Mouse (Mus musculus) liver, embryonic 18 days (tissue): ENCODE data around the gene Sf3b2. TPM values are rescaled to one million over a fixed set of nuclear protein-coding genes. Genes with fewer than 3 reads are reported as not detected.

ENCODE experiments used
- polyA plus RNA-seq: library from polyadenylated mRNA; depleted of rRNA; stranded (reverse); fragments of >200 nt; gene quantifications from 2 replicates; pipeline ENCODE4 v1.2.3, GENCODE M21; 2012; rRNA removed

Gene Sf3b2
- polyA plus RNA-seq = 39.5 and 46.2 TPM in 2 replicates

DNA sequence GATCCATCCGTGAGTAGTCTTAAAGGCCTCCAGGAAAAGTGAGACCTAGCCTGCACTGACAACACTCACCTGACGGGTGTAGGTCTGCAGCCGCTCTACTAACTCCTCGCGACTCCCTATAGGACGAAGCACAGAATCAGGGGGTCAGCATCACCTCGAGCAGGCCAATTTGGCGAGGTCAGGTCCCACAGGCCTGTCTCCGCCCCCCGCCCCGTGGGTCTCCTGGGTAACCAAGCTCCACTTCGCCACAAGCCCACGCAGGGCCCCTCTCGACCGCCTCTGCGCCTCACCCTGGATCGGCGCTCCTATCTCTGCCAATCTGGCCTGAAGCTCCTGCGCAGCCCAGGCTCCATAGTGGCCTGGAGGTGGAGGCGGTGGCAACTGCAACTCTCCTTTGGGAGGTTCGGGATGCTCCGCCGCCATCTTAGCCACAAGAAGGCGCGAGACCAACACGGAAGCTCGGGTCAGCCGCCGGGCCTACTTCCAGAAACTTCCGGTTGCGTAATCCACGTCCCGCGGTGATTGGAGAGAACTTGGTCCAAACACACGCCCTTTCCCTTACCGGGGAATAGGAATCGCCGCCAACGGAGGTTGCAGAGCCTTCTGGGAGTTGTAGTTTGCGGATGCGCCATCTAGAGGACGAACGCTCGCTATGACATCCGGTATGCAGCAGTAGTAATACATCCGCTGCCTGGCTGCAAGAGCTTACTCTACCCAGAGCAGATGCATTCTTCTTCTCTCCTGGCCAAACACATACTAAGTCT, at the start of gene Sf3b2:
Gene Sf3b2 (minus strand): TSS at position 484 of the 764 bp plus-strand sequence.

DNA sequence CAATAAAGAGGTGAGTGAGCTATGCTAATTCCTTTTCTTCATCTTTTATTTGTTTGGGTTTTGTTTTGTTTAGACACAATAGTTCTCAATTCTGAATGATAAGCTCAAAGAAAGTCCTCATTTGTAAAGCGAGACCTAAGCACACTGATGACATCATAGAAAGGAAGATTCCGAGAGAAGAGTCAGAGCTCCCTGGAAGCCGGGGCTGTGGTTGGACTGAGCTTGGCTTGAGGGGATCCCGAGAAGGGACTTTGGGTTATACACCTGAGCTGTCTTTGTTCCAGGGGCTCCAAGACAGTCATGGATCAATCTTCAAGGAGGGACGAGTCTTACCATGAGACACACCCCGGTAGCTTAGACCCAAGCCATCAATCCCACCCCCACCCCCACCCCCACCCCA, 40.2 kb upstream of the Sf3b2 start, which contains the start of gene Catsper1:
Gene Catsper1 (plus strand): TSS at position 301 of the 400 bp plus-strand sequence.

DNA sequence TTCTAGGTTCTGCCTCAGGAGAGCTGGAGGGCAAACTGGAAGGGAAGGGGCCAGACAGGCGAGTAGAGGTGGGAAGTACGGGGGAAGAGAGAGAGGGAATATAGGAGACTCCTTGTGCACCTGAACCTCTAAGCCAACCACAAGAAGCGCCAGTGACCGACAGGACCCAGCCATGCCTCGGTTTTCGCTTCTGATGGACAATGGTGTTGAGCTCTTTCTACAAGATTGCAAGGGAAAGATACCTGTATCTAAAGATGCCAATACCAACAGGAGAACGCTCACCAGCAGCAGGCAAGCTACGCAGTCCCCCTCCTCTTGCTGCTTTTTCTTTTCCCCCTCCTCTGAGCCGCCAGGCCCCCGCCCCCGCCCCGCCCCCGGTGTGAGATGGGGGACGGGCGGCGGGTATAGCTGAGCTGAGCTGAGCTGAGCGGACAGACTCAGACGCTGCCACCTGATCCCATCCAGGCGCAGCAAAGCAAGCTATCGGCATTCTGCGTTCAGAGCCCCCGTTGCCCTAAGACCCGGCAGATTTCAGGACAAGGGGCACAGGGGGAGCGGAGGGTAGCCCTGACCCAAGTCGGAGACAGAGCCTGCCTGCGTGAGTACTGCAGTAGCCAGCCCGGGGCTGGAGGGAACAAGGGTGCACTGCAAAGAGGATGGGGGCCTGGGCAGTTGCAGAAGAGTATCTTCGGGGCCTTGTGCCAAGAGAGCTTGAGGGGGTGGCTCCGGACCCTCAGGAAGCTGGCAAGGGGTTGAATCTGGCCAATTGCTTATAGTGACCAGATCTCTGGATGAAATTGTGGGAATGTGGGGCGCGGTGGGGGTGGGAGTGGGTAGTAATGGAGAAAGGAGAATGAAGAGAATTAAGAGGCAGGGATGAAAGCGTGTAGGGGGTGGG, 2.9 kb upstream of the Sf3b2 start, which contains the start of gene Gal3st3:
Gene Gal3st3 (plus strand): TSS at position 429 of the 898 bp plus-strand sequence.

DNA sequence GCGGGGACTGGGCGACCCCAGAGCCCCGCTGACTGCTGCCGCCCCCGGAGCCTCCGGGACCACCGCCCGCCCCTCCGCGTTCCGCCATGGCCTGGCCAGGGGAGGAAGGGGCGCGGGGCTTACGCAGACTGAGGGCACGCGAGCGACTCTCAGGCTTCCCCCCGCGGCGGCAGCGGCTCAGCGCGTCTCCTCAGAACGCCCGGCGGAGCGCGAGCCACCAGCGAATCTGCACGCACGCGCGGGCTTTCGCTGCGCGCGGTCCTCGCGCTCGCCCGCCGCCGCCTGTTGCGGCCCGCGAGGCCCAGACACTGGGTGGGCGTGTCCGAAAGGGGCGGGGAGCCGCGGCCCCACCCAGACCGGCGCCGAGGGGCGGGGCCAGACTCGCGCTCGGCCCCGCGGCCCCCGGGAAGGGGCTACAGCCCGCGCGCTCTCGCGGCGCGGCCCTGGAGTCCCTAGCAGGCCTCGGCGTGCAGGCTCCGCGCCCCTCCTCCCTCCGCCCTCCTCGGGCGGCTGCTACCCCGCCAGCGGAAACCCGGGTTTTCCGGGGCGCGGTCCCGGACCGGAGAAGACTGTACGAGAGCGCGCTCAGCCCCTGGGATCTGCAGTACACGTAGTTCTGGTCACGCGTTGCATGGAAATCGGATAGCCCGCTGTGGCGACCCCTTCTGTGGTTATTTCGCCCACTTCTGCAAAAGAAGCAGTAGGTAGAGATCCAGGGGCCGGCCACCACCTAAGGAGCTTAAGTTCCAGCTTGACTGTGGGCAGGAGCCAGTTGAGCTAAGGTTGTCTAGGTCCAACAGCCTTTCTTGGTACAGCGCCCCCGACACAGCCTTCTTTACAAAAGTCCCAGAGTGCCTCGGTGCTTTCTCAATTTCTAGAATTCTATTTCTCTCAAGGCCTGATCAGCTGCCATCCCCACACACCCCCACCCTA, 22.2 kb downstream of the Sf3b2 start, which contains the start of gene Pacs1:
Gene Pacs1 (minus strand): TSS at position 319 of the 933 bp plus-strand sequence.

Other genes with a start within 250 kb of the Sf3b2 start
- 0.52 and 0.58 TPM in 2 replicates for gene Rin1, start 245.0 kb downstream of the Sf3b2 start, polyA plus RNA-seq
- 1.8 and 2.0 TPM in 2 replicates for gene Cd248, start 227.4 kb downstream of the Sf3b2 start, polyA plus RNA-seq
- 0.30 and 0.36 TPM in 2 replicates for gene Tmem151a, start 209.9 kb downstream of the Sf3b2 start, polyA plus RNA-seq
- 61.5 and 66.8 TPM in 2 replicates for gene Yif1a, start 206.9 kb downstream of the Sf3b2 start, polyA plus RNA-seq
- 0.22 and 0.24 TPM in 2 replicates for gene Cnih2, start 196.9 kb downstream of the Sf3b2 start, polyA plus RNA-seq
- gene Rab1b, start 188.4 kb downstream of the Sf3b2 start, polyA plus RNA-seq = 57.1 and 59.3 TPM in 2 replicates
- gene Klc2, start 176.9 kb downstream of the Sf3b2 start, polyA plus RNA-seq = 3.6 and 4.7 TPM in 2 replicates
- 4.7 and 5.9 TPM in 2 replicates for gene Pacs1, start 22.3 kb downstream of the Sf3b2 start, polyA plus RNA-seq
- not detected in 2 replicates for gene Gal3st3, start 2.9 kb upstream of the Sf3b2 start, polyA plus RNA-seq
- gene Catsper1, start 40.3 kb upstream of the Sf3b2 start, polyA plus RNA-seq = not detected in 2 replicates
- gene Cst6, start 54.1 kb upstream of the Sf3b2 start, polyA plus RNA-seq = 0.26 and 0.34 TPM in 2 replicates
- 14.5 and 15.1 TPM in 2 replicates for gene Eif1ad, start 71.3 kb upstream of the Sf3b2 start, polyA plus RNA-seq
- gene Banf1, start 71.7 kb upstream of the Sf3b2 start, polyA plus RNA-seq = 88.4 and 89.0 TPM in 2 replicates
- gene Sart1, start 93.2 kb upstream of the Sf3b2 start, polyA plus RNA-seq = 17.2 and 21.0 TPM in 2 replicates
- gene Tsga10ip, start 107.1 kb upstream of the Sf3b2 start, polyA plus RNA-seq = 0.08 and 0.10 TPM in 2 replicates
- gene Drap1, start 129.5 kb upstream of the Sf3b2 start, polyA plus RNA-seq = 58.1 and 59.6 TPM in 2 replicates
- gene AI837181, start 129.7 kb upstream of the Sf3b2 start, polyA plus RNA-seq = 18.6 TPM in 2 replicates
- not detected in 2 replicates for gene Fosl1, start 152.1 kb upstream of the Sf3b2 start, polyA plus RNA-seq
- gene Ccdc85b, start 162.4 kb upstream of the Sf3b2 start, polyA plus RNA-seq = 1.1 and 1.2 TPM in 2 replicates
- 28.7 and 31.9 TPM in 2 replicates for gene Fibp, start 165.2 kb upstream of the Sf3b2 start, polyA plus RNA-seq
- 0.58 and 0.87 TPM in 2 replicates for gene Ctsw, start 173.1 kb upstream of the Sf3b2 start, polyA plus RNA-seq
- gene Efemp2, start 178.5 kb upstream of the Sf3b2 start, polyA plus RNA-seq = 10.1 and 10.4 TPM in 2 replicates
- gene Mus81, start 192.9 kb upstream of the Sf3b2 start, polyA plus RNA-seq = 13.3 and 13.4 TPM in 2 replicates
- gene Cfl1, start 195.0 kb upstream of the Sf3b2 start, polyA plus RNA-seq = 367 and 388 TPM in 2 replicates
- gene 1700020D05Rik, start 208.3 kb upstream of the Sf3b2 start, polyA plus RNA-seq = 0.47 and 0.61 TPM in 2 replicates
- 4.5 and 5.8 TPM in 2 replicates for gene Snx32, start 215.1 kb upstream of the Sf3b2 start, polyA plus RNA-seq